Mouse (Mus musculus) CD4-positive helper T cell, adult 2 months (primary cell): ENCODE measurements around the gene Celf2.
A peak's percentile ranks its signal among the peaks of the same experiment; 100 is the strongest.

Source experiments
- DNase-seq: peaks from one replicate; pipeline ENCODE4 v3.0.0-alpha.2; 2012; ENCODE audit warnings: low read depth, missing footprints, low spot score

The Celf2 gene

DNA sequence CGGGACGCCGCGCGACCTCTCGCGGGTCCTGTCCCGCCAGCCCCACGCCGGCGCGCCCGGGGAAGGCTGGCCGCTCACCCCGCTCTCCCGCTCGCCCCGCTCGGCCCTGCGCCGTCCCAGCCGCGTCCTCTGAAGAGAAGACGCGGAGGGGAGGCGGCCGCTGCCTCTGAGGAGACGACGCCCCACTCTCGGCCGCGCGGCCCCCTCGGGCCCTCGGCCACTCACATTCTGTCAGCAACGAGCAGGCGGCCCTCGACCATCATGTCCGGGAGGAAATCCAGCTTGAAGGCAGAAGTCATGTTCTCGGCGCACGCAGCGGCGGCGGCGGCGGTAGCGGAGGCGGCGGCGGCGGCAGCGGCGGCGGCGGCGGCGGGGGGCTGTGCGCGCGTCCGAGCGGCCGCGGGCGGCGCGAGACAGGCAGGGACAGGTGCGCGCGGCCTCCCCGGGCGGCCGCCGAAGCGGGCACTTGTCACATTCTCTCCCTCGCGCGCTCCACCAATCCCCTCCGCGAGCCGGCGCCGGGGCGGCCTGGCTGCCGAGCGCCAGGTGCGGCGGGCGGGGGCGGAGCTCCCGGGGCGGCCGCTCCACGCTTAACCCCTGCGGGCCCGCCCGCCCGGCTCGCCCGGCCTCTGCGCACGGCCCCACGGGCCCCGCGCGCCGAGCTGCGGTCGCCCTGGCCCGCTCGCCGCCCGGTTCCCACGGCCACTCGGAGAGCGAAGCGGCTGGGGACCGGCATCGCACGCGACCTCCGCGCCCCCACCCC, 637.1 kb downstream of the Celf2 start:
- peak; percentile 60 for DNase-seq

DNA sequence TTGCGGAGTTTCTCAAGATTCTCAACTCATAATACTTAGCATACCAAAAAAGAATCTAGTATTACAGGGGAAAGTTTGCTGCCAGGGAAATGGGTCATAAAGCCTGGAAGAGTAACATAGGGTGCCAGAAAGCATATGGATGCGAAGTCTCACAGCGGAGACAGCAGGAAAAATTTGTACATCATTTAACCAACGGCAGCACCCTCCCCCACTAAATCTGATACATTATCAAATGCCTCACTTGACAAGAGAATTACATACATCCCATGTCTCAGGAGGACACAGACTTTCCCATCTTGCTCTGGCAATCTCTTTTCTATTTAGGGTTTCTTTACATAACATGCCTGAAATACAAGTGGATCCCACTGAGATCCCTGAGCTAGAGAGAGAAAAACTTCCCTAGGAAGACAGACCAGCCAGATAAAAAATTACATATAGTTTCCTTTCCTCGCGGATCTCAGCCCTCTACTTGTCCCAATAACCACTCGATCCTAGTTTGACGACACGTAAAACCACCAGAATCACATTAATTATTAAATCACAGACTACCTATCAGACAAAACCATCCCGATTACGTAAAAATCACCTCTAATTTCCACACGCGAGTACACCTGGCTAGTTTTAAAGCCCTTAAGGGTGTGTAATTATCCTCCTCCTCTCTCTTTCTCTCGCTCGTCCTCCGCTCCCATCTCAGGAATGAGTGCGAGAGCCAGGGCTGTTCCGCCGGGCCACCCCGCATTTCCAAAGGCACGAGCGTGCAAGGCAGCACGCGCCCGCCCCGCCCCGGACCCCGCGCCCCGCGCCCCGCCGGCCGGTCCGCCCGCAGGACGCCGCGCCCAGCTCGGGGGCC, 637.9 kb downstream of the Celf2 start:
- DNase-seq = no peak

GRCm38 (mm10) chr2:6869956-6870710, 639.2 kb downstream of the Celf2 start:
- DNase-seq = no peak

DNA sequence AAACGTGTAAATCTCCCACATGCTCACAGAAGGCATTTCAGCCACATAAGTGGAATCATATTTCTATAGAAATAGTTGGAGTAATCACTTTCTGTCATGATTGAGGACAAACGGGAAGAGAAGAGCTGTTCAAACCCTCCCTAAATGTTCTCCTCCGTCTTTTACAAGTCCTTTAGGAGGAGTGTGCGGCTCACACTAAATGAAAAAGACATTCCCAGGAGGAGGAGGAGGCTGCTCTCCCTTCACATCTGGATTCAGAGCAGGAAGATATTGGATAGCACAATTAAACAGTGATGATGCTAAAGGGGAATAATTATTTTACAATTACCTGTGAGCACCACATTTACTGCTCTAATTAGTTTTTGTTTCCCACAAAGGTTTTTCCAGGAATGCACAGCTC, 642.1 kb downstream of the Celf2 start:
- no peak for DNase-seq

DNA sequence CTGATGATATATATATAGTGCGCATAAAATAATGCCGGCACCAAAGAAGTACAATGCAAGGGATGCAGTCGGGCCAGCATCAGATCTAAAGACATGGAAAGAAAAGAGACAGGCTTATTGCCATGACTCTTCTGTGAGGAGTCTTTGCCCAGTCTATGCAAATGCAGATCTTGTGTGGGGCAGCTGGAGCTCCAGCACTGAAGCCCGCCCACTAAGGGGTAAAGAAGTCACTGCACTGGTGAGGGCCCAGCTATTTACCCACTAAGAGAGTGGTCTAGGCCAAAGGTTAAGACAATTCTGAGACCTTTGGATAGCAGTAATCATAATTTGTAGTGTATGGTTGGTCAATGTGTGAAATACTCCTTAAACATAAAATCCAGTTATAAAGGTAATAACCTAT, 643.6 kb downstream of the Celf2 start:
- DNase-seq = no peak

DNA sequence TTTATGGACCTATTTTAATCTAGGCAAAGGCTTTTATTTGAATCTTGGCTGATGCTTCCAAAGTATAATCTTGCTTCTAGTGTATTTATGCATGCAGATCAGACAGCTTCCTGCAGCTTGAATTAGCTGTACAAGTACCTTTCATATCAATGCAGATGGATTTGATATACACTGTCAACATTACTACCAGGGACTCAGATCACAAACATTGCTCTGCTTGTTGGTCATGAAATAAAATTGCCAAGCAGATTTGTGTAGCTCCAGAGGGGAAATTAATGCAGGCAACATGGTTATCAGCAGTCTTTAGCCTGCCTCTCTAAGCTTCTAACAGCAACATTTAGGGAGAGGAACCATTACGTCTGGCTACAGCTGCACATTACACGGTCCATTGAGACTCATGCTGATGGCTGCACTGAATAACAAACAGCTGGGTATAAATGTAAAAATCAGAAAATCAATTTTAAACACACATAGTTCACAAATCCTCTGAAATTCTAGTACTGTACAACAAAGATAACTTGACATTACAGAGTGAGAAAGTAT, 659.2 kb downstream of the Celf2 start:
- no peak for DNase-seq

DNA sequence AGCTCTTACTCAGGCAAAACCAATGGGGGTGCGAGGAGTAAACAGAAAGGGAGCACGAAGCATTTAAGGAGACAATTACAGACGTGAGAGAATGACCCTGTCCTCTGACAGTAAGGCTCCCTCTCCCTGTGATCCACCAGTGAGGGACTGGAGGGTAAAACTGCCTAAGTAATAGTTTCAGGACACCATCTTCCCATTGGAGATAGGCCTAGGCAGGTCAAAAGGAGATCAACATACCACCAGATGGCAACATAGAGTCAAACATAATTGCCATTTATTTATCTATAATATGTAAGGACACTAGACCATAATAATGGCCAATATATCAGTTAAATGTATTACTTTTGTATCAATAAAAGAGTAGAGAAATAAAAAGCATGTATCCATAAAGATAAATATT, 660.0 kb downstream of the Celf2 start:
- DNase-seq = no peak

GRCm38 (mm10) chr2:6830021-6830420, 679.3 kb downstream of the Celf2 start:
- no peak for DNase-seq

- no peak for DNase-seq
These were observed 681.8 kb downstream of the Celf2 start for GRCm38 (mm10) chr2:6827583-6827982.

DNA sequence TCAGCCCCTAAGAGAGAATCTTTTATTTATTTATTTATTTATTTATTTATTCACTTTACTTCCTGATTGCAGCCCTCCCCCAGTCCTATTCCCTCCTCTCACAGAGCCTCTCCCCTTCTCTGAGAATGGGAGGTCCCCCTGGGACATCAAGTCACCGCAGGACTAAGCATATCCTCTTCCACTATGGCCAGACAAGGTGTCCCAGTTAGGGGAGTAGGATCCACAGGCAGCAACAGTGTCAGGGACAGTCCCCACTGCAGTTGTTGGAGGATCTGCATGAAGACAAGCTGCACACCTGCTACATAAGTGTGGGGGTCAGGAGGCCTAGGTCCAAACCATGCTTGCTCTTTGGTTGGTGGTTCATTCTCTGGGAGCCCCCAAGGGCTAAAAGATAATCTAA, 686.3 kb downstream of the Celf2 start:
- DNase-seq = no peak

GRCm38 (mm10) chr2:6821593-6821992, 687.8 kb downstream of the Celf2 start:
- no peak for DNase-seq

DNA sequence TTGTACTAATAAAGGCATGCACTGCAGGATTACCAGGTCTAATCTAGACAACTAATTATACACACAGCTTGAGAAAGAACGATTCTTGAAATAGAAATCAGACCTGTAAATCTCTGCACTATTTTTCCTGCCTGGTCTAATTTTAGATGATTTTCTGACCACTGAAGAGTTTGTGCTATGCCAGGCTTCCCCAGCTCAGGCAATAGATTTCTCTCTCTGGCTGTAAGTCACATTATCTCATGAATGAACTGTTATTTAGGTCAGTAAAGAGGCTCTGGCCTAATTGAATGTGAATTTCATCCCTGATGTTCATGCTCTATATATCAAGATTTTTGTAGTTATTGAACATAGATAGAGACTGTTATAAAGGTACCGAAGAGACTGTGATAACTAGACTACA, 694.1 kb downstream of the Celf2 start:
- no peak for DNase-seq

DNA sequence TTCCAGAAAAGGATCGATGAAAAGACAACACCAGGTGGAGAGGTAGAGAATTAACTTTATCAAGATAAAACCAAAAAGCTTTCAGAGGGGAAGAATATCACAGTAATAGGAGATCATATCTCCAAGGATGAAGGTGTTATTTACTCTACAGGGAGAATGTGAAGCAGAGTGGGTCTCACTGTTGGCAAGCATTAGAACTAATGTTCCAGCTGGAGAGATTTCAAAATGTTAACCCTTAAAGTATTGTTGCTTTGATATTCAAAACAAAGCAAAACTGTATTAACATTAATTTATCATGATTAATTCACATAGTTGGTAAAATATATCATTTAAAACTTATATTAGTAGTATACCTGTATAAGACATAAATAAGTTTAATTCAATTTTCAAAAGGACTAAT, 700.6 kb downstream of the Celf2 start:
- no peak for DNase-seq

DNA sequence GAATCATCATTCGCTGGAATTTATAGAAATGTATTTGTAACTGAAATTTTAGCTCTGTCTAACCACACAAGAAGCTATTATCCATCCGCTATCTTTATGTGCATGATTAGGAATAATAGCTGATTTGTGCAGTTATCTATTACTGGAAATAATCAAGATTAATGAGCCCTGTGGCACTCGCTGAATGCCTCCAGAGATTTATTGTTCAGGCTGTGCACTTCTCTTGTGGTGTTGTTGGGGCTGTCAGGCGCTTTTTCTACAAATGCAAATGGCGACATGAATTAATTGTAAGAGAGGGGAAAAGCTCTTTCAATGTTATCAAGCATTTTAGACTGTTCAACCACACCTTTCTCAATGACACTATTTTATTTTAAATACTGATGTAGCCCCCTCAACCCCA, 712.6 kb downstream of the Celf2 start:
- no peak for DNase-seq

- no peak for DNase-seq
These were observed 713.3 kb downstream of the Celf2 start for GRCm38 (mm10) chr2:6795995-6796588.

- no peak for DNase-seq
These were observed 714.5 kb downstream of the Celf2 start for GRCm38 (mm10) chr2:6794858-6795257.

- no peak for DNase-seq
These were observed 718.5 kb downstream of the Celf2 start for GRCm38 (mm10) chr2:6790876-6791275.

DNA sequence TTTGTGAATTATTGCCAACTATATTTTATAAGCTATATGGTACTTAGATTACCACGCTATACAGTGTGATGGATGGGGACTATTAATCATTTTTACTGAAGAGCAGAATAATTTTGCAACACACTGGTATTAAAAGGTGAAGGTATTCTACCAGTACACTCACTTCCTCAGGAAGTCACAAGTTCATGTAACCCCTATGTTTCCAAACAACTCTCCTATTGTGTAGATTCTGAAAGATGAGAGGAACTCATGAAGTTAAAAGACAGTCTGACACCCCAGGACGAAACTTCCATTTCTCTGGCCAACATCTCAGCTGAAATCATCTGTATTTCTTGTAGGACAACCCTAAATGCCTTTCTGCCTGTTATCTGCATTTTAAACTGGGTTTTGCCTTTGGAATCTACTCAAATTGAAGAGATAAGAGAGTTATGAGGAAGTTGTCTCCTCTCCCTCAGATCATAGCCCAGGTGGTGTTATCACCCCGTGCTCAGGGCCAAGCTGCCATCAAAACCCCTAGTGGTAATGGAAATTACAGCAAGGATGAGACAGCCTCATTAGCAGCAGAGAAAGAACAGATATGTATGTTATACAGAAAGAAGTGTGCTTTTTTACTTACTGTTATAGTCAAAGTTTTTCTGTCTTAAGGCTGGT, 722.7 kb downstream of the Celf2 start:
- peak; percentile 27 for DNase-seq

DNA sequence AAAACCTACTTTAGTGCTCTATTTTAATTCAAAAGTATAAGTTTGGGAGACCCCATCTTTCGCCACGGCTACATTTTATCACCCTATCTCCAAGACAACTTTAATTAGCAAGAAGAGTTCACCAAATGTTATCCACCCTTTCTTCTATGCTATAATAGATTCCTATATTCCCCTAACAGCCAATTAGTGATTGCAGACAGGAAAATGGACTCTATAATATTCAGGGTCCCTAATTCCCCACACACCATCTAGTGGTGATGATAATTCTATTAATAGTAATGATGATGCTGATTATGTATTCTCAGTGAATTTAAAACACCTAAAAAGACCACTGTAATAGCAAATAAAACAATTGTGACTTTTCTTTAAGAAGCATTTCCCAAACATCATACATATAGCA, 739.1 kb downstream of the Celf2 start:
- no peak for DNase-seq

DNA sequence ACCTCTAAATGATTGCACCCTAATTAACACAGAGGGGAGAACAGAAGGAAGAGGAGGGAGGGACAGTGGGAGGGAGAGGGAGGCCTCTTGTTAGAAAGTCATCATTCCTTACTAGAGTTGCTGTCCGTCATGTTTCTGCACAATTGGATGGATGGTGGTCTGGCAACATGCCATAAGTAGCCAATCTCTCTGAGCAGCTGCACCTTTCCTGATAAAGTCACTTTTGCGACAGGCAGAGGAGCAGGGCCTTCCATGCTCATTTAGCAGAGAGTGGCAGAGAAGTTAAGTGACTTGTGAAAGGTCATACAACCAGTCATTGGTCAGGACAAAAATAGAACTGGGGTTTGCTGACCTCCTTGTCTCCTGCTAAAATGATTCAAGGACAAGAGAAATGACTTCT, 747.0 kb downstream of the Celf2 start:
- DNase-seq = no peak

DNA sequence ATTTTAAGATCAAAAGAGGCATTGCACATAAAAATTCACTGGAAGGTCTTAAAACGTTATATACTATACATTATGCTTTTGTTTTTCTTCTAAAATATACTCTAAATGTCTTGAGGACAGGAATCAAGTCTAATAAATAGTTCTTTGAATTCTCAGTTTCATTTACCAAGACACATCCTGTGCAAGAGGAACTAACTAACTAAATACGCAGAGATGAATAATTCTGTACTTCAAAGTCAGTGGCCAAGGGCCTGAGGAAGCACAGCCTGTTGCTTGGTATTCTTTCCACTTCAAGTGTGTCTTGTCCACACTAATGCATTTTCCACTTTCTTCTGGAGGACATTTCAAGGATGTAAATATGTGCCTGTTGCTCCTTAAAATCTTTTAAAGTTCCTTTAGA, 766.2 kb downstream of the Celf2 start:
- no peak for DNase-seq
